Mouse (Mus musculus): ENCODE measurements at regions not wholly inside any gene's neighbourhood (a gene's known extent, or its start where the extent isn't known, plus 50 kb on each side); places are given as distances from the start of the nearest gene placed in this dataset.

- H3K4me2 ChIP-seq (ENCODE audit: low read depth, low read length): no peak overlapping the region
- no peak for ATAC-seq (ENCODE audit: low read depth)
- no peak overlapping the region for H3K27ac ChIP-seq (ENCODE audit: low read length)
- H3K4me1 ChIP-seq (ENCODE audit: control insufficient read depth, low read depth, low read length): no peaks in the 10 kb centered on the region
- H3K9me3 ChIP-seq (replicated peaks; ENCODE audit: control insufficient read depth, low read length): no peaks in the 10 kb centered on the region
- H3K36me3 ChIP-seq (ENCODE audit: control insufficient read depth, insufficient read depth): no peaks in the 10 kb centered on the region
- H3K9ac ChIP-seq (ENCODE audit: low read depth, low read length): no peak overlapping the region
- 62% methylated on average over 3 of the region's 3 CpGs for WGBS (ENCODE audit: insufficient replicate concordance)
- no peak overlapping the region for H3K4me3 ChIP-seq (ENCODE audit: low read depth, low read length)
- H3K27me3 ChIP-seq (ENCODE audit: control insufficient read depth, insufficient read depth, low read depth, low read length): no peaks in the 10 kb centered on the region
Observed at GRCm38 (mm10) chr14:24924561-24924960, 437.6 kb downstream of the Rps24 start.

- no peak overlapping the region for H3K27ac ChIP-seq (ENCODE audit: low read length)
- no peak overlapping the region for H3K9ac ChIP-seq (ENCODE audit: low read depth, low read length)
- H3K4me1 ChIP-seq (ENCODE audit: control insufficient read depth, low read depth, low read length): no peaks in the 10 kb centered on the region
- ATAC-seq (ENCODE audit: low read depth): no peak
- H3K4me3 ChIP-seq (ENCODE audit: low read depth, low read length): no peak overlapping the region
- no peaks in the 10 kb centered on the region for H3K9me3 ChIP-seq (replicated peaks; ENCODE audit: control insufficient read depth, low read length)
- WGBS (ENCODE audit: insufficient replicate concordance): 54% methylated on average over 11 of the region's 11 CpGs
- no peak overlapping the region for H3K4me2 ChIP-seq (ENCODE audit: low read depth, low read length)
- no peaks in the 10 kb centered on the region for H3K36me3 ChIP-seq (ENCODE audit: control insufficient read depth, insufficient read depth)
- H3K27me3 ChIP-seq (ENCODE audit: control insufficient read depth, insufficient read depth, low read depth, low read length): no peaks in the 10 kb centered on the region
Observed at GRCm38 (mm10) chr14:24926086-24927048, 439.4 kb downstream of the Rps24 start.

- no peaks in the 10 kb centered on the region for H3K9me3 ChIP-seq (replicated peaks; ENCODE audit: control insufficient read depth, low read length)
- WGBS (ENCODE audit: insufficient replicate concordance): 45% methylated on average over 3 of the region's 3 CpGs
- no peaks in the 10 kb centered on the region for H3K36me3 ChIP-seq (ENCODE audit: control insufficient read depth, insufficient read depth)
- no peak overlapping the region for H3K4me2 ChIP-seq (ENCODE audit: low read depth, low read length)
- no peak overlapping the region for H3K4me3 ChIP-seq (ENCODE audit: low read depth, low read length)
- no peak for ATAC-seq (ENCODE audit: low read depth)
- H3K27ac ChIP-seq (ENCODE audit: low read length): no peak overlapping the region
- no peaks in the 10 kb centered on the region for H3K27me3 ChIP-seq (ENCODE audit: control insufficient read depth, insufficient read depth, low read depth, low read length)
- no peaks in the 10 kb centered on the region for H3K4me1 ChIP-seq (ENCODE audit: control insufficient read depth, low read depth, low read length)
- no peak overlapping the region for H3K9ac ChIP-seq (ENCODE audit: low read depth, low read length)
Observed at GRCm38 (mm10) chr14:24928726-24929125, 441.8 kb downstream of the Rps24 start.

GRCm38 (mm10) chr14:24930251-24930650 lies 443.3 kb downstream of the Rps24 start:
- Histone ChIP-seq H3K27ac (ENCODE audit: low read length) (no peak overlapping the region), H3K9ac (ENCODE audit: low read depth, low read length) (no peak overlapping the region), H3K36me3 (ENCODE audit: control insufficient read depth, insufficient read depth) (no peaks in the 10 kb centered on the region), H3K4me1 (ENCODE audit: control insufficient read depth, low read depth, low read length) (no peaks in the 10 kb centered on the region), H3K27me3 (ENCODE audit: control insufficient read depth, insufficient read depth, low read depth, low read length) (no peaks in the 10 kb centered on the region), H3K9me3 (replicated peaks; ENCODE audit: control insufficient read depth, low read length) (no peaks in the 10 kb centered on the region), H3K4me2 (ENCODE audit: low read depth, low read length) (no peak overlapping the region), H3K4me3 (ENCODE audit: low read depth, low read length) (no peak overlapping the region)
- ATAC-seq (ENCODE audit: low read depth): no peak
- WGBS (ENCODE audit: insufficient replicate concordance): 46% methylated on average over 7 of the region's 7 CpGs

GRCm38 (mm10) chr14:24937876-24938275 lies 451.0 kb downstream of the Rps24 start:
- 54% methylated on average over 2 of the region's 2 CpGs for WGBS (ENCODE audit: insufficient replicate concordance)

GRCm38 (mm10) chr14:24939068-24939467 lies 452.1 kb downstream of the Rps24 start:
- Histone ChIP-seq H3K9me3 (replicated peaks; ENCODE audit: control insufficient read depth, low read length) (no peaks in the 10 kb centered on the region), H3K9ac (ENCODE audit: low read depth, low read length) (no peak overlapping the region), H3K4me2 (ENCODE audit: low read depth, low read length) (no peak overlapping the region), H3K27ac (ENCODE audit: low read length) (no peak overlapping the region), H3K4me3 (ENCODE audit: low read depth, low read length) (no peak overlapping the region), H3K27me3 (ENCODE audit: control insufficient read depth, insufficient read depth, low read depth, low read length) (no peaks in the 10 kb centered on the region), H3K4me1 (ENCODE audit: control insufficient read depth, low read depth, low read length) (no peaks in the 10 kb centered on the region), H3K36me3 (ENCODE audit: control insufficient read depth, insufficient read depth) (no peaks in the 10 kb centered on the region)
- 51% methylated on average over 4 of the region's 4 CpGs for WGBS (ENCODE audit: insufficient replicate concordance)
- ATAC-seq (ENCODE audit: low read depth): no peak

More at GRCm38 (mm10) chr14:24937876-24938275, 451.0 kb downstream of the Rps24 start:
- H3K9me3 ChIP-seq (replicated peaks; ENCODE audit: control insufficient read depth, low read length): no peaks in the 10 kb centered on the region
- no peak overlapping the region for H3K4me3 ChIP-seq (ENCODE audit: low read depth, low read length)
- H3K27ac ChIP-seq (ENCODE audit: low read length): no peak overlapping the region
- no peaks in the 10 kb centered on the region for H3K36me3 ChIP-seq (ENCODE audit: control insufficient read depth, insufficient read depth)
- no peak overlapping the region for H3K4me2 ChIP-seq (ENCODE audit: low read depth, low read length)
- no peaks in the 10 kb centered on the region for H3K27me3 ChIP-seq (ENCODE audit: control insufficient read depth, insufficient read depth, low read depth, low read length)
- ATAC-seq (ENCODE audit: low read depth): no peak
- no peak overlapping the region for H3K9ac ChIP-seq (ENCODE audit: low read depth, low read length)
- no peaks in the 10 kb centered on the region for H3K4me1 ChIP-seq (ENCODE audit: control insufficient read depth, low read depth, low read length)

GRCm38 (mm10) chr14:24939476-24940200 lies 452.7 kb downstream of the Rps24 start:
- no peaks in the 10 kb centered on the region for H3K9me3 ChIP-seq (replicated peaks; ENCODE audit: control insufficient read depth, low read length)
- no peaks in the 10 kb centered on the region for H3K36me3 ChIP-seq (ENCODE audit: control insufficient read depth, insufficient read depth)
- no peak overlapping the region for H3K27ac ChIP-seq (ENCODE audit: low read length)
- H3K9ac ChIP-seq (ENCODE audit: low read depth, low read length): no peak overlapping the region
- ATAC-seq (ENCODE audit: low read depth): no peak
- 54% methylated on average over 9 of the region's 9 CpGs for WGBS (ENCODE audit: insufficient replicate concordance)
- no peaks in the 10 kb centered on the region for H3K27me3 ChIP-seq (ENCODE audit: control insufficient read depth, insufficient read depth, low read depth, low read length)
- no peaks in the 10 kb centered on the region for H3K4me1 ChIP-seq (ENCODE audit: control insufficient read depth, low read depth, low read length)
- H3K4me2 ChIP-seq (ENCODE audit: low read depth, low read length): no peak overlapping the region
- no peak overlapping the region for H3K4me3 ChIP-seq (ENCODE audit: low read depth, low read length)

- Histone ChIP-seq H3K9ac (ENCODE audit: low read depth, low read length) (no peak overlapping the region), H3K4me2 (ENCODE audit: low read depth, low read length) (no peak overlapping the region), H3K36me3 (ENCODE audit: control insufficient read depth, insufficient read depth) (no peaks in the 10 kb centered on the region), H3K4me1 (ENCODE audit: control insufficient read depth, low read depth, low read length) (no peaks in the 10 kb centered on the region), H3K27ac (ENCODE audit: low read length) (no peak overlapping the region), H3K4me3 (ENCODE audit: low read depth, low read length) (no peak overlapping the region), H3K9me3 (replicated peaks; ENCODE audit: control insufficient read depth, low read length) (no peaks in the 10 kb centered on the region), H3K27me3 (ENCODE audit: control insufficient read depth, insufficient read depth, low read depth, low read length) (no peaks in the 10 kb centered on the region)
- WGBS (ENCODE audit: insufficient replicate concordance): 34% methylated on average over 2 of the region's 2 CpGs
- ATAC-seq (ENCODE audit: low read depth): no peak
Observed at GRCm38 (mm10) chr14:24945716-24946115, 458.8 kb downstream of the Rps24 start.

GRCm38 (mm10) chr14:24947084-24947483 lies 460.2 kb downstream of the Rps24 start:
- H3K9me3 ChIP-seq (replicated peaks; ENCODE audit: control insufficient read depth, low read length): no peaks in the 10 kb centered on the region
- WGBS (ENCODE audit: insufficient replicate concordance): 68% methylated on average over 5 of the region's 5 CpGs
- H3K27me3 ChIP-seq (ENCODE audit: control insufficient read depth, insufficient read depth, low read depth, low read length): no peaks in the 10 kb centered on the region
- H3K36me3 ChIP-seq (ENCODE audit: control insufficient read depth, insufficient read depth): no peaks in the 10 kb centered on the region
- no peak overlapping the region for H3K9ac ChIP-seq (ENCODE audit: low read depth, low read length)
- no peak overlapping the region for H3K4me3 ChIP-seq (ENCODE audit: low read depth, low read length)
- no peaks in the 10 kb centered on the region for H3K4me1 ChIP-seq (ENCODE audit: control insufficient read depth, low read depth, low read length)
- no peak overlapping the region for H3K27ac ChIP-seq (ENCODE audit: low read length)
- no peak overlapping the region for H3K4me2 ChIP-seq (ENCODE audit: low read depth, low read length)
- no peak for ATAC-seq (ENCODE audit: low read depth)
